Mouse (Mus musculus): ENCODE measurements around the gene Adam20.
"Not testable (repeated sequence)": the region's sequence is repeated elsewhere in the genome, so short reads cannot be mapped to it uniquely, and the experiment has no call there.

The Adam20 gene

GRCm38 (mm10) chr8:40792973-40793372 is at the start of gene Adam20:
TSS of gene Adam20 (plus strand) at chr8:40793273.
- DNase-seq (ENCODE audit: low spot score in 2 of 2) = not testable (repeated sequence)

GRCm38 (mm10) chr8:40751908-40752307 is 41.2 kb upstream of the Adam20 start, which contains the start of gene Adam25:
TSS of gene Adam25 (plus strand) at chr8:40752208.
- not testable (repeated sequence) for DNase-seq (ENCODE audit: low spot score in 2 of 2)

- no peak for DNase-seq (ENCODE audit: low spot score in 2 of 2)
These were observed 9.8 kb upstream of the Adam20 start for GRCm38 (mm10) chr8:40783320-40783719.

DNA sequence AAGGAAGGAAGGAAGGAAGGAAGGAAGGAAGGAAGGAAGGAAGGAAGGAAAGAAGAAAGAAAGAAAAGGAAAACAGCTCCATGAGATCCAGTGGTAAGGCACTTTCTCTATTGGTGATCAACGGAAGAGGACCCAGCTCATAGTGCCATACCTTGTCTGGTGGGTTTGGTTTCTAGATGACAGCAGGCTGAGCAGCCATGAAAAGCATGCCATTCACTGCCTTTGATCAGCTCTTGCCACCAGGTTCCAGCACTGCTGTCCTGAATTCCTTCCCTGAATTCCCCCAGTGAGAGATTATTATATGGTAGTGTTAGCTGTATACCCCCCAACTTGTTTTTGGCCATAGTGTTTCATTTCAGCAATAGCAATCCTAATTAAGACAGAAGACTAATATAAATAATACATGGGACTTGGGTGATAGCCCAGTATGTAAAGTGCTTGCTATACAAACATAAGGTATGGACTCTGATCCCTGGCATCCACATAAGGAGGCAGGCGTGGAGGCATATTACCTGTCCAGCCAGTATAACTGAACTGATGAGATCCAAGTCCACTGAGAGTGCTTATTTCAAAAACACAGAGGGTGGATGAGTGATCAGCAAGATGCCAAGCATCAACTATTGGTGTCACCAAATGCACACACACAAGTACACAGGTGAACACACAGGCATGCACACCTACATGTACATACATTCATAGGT is 10.5 kb downstream of the Adam20 start:
- DNase-seq (ENCODE audit: low spot score in 2 of 2) = no peak
